Mouse (Mus musculus): Measurements from ENCODE around the gene Usp21. TPM values are rescaled to one million over a fixed set of nuclear protein-coding genes. Genes with fewer than 3 reads are reported as not detected.
"Not testable (repeated sequence)": the region's sequence is repeated elsewhere in the genome, so short reads cannot be mapped to it uniquely, and the experiment has no call there.

Gene Usp21
- polyA plus RNA-seq, 1 experiment, result 48.4 TPM

DNA sequence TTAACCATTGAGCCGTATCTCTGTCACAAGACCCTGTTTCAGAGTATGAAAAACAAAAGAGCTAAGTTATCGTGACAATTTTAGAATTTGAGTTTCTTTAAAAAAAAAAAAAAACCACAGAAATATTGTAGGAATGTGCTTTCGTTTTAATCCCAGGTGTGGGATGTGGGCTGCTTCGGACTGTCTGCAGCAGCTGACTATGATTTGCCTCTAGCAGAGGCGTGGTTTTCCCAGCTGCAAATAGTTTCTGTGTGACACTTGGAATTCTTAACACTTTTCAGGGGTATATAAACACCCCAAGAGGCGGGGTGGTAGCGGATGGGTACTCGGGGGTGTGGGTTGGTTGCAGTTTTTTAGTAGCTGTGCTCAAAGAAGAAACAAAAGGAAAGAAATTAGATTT is 42.4 kb downstream of the Usp21 start:
- DNase-seq (ENCODE audit: low spot score), result no peak

- DNase-seq (ENCODE audit: low spot score), result not testable (repeated sequence)
Measured at GRCm38 (mm10) chr1:171241952-171242351, 45.8 kb downstream of the Usp21 start.

- no peak for DNase-seq (ENCODE audit: low spot score)
Measured at GRCm38 (mm10) chr1:171240911-171241310, 46.9 kb downstream of the Usp21 start.

DNA sequence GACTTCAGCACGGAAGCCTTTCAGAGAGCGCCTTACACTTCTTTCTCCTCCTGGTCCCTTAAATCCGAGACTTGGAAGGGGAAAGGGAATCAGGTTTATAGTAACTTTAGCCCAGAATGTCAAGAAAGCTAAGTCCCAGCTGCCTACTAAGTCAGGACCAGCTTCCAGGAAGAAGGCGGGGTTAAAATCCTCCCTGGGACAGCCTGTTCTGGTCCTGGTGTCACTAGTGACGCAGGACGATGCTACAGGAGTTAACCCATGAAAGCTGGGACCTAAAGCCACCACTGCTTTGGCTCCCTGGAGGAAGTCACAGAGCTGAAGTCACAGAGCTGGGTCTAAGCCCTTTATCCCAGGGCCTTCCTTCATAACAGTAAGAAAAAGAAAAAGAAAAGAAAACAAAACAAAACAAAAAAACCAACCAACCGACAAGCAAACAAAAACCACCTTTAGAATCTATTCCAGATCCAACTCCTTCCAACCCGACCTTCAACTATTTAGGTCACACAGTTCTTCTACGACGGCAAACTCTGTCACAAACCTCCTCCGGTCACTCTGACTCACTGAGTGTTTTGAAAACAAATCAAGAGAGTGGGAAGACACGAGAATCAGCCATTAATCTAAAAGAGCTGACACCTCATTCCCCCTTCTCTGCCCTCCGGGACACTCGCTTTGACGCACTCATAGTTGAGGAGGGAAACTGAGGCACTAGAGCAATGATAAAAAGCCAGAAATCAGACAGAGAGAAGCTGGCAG is 47.6 kb downstream of the Usp21 start:
- DNase-seq (ENCODE audit: low spot score), result no peak

- no peak for DNase-seq (ENCODE audit: low spot score)
Measured at GRCm38 (mm10) chr1:171238463-171238862, 49.3 kb downstream of the Usp21 start.

DNA sequence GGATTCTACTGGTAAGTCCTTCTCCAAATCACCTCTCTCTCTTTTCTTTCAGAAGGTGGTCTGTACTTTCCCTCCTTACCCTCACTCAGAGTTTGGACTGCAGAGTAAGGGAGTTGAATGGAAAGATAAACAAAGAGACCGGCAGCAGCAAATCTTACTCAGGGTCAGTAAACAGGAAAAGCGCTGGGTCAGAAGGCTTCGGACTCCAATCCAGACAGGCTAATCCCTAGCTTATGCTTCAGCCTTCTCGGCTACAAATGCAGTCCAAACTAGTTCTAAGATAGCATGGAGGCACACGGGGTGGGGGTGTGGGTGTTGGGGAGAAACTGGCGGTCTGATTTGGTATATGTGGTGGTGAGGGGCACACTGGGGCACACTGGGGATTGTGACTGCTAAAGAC is 50.4 kb downstream of the Usp21 start:
- DNase-seq (ENCODE audit: low spot score), result no peak

DNA sequence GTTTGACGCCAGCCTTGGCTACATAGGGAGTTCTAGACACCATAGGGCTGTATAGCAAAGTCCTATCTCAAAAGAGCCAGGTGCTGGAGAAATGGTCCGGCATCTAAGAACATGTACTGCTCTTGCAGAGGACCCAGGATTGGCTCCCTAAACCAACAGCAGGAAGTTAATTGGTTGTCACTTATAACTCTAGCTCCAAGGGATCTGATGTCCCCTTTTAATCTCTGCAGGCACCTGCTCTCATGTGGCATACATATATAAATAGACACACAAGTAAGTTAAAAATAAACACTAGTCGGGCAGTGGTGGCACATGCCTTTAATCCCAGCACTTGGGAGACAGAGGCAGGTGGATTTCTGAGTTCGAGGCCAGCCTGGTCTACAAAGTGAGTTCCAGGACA is 52.0 kb downstream of the Usp21 start:
- no peak for DNase-seq (ENCODE audit: low spot score)

GRCm38 (mm10) chr1:171234538-171234937 is 53.3 kb downstream of the Usp21 start:
- DNase-seq (ENCODE audit: low spot score), result no peak

DNA sequence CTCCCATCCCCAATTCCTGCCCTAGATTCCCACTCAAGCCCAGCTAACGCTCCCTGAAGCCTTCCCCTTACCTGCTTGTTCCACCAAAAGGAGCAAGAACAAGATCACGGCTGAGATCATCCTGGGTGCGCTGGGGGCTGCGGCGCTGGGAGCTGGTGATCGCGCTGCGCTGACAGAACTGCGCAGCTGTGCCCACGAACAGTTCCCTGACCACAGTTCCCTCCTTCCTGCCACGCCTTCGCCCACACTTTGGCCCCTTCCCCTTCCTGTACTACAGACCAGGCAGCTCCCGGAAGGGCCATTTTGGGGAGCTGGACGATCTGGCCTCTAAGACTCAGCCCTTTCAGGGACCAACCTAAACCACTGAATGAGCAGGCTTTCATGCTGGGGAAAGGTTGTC is 53.7 kb downstream of the Usp21 start, which contains the start of gene Fcer1g:
TSS of gene Fcer1g (minus strand) at position 240 of the 400 bp plus-strand sequence.
- DNase-seq (ENCODE audit: low spot score), result no peak

DNA sequence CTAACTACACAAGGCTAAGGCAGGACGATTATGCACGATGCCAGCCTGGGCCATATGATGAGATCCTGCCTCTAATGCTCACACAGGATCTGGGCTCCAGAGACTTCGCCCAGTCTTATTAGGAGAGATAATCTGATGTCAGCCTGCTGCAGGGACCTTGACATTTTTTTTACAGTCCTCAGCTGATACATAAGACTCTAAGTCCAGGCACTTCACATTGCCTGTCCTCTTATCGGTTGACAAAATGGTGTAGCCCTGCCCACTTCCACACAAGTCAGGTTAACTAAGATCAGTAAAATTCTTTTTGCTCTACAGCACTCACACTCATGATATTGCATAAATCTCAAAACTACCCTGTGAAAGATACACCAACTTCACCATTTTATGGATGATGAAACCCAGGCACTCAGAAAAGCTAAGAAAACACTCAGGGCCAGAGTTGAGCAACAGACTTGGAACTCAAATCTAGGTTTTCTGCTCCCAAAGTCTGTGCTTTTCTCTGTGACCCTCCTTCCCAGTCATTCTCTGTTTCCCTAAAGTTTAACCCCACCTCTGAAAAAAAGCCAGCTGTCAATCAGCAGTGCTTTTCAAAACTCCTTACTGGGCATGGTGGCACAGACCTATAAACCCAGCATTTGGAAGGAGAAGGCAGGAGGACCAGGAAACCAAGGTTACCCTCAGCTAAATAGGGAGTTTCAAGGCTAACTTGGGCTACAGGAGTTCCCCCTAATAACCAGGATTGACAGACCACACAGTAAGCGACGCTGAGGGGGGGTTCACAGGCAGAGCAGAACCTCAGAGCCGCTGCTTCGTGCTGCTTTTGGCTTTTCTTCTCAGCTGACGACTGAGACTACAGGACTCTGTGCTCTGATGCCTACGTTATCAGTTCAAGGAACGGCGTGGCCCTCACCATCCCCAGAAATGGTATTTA is 54.7 kb downstream of the Usp21 start:
- no peak for DNase-seq (ENCODE audit: low spot score)

GRCm38 (mm10) chr1:171232348-171232747 is 55.4 kb downstream of the Usp21 start:
- DNase-seq (ENCODE audit: low spot score), result no peak

Other genes starting within 250 kb of the Usp21 start
- 30.3 and 31.5 TPM in 2 replicates for gene Fcgr3, start 223.1 kb downstream of the Usp21 start, polyA plus RNA-seq (2012; rRNA removed)
- gene Cfap126, start 174.1 kb downstream of the Usp21 start, polyA plus RNA-seq (2012; rRNA removed), result 11.3 and 12.6 TPM in 2 replicates
- gene Sdhc, start 137.4 kb downstream of the Usp21 start, polyA plus RNA-seq (2012; rRNA removed), result 286 and 310 TPM in 2 replicates
- 24.1 and 28.5 TPM in 2 replicates for gene Mpz, start 137.3 kb downstream of the Usp21 start, polyA plus RNA-seq (2012; rRNA removed)
- 317 and 416 TPM in 2 replicates for gene Pcp4l1, start 91.7 kb downstream of the Usp21 start, polyA plus RNA-seq (2012; rRNA removed)
- gene Nr1i3, start 74.0 kb downstream of the Usp21 start, polyA plus RNA-seq (2012; rRNA removed), result 0.04 TPM in 1 of 2 replicates, not detected in the other
- 35.0 and 39.6 TPM in 2 replicates for gene Tomm40l, start 65.5 kb downstream of the Usp21 start, polyA plus RNA-seq (2012; rRNA removed)
- 1.0 and 1.8 TPM in 2 replicates for gene Apoa2, start 62.9 kb downstream of the Usp21 start, polyA plus RNA-seq (2012; rRNA removed)
- gene Fcer1g, start 53.6 kb downstream of the Usp21 start, polyA plus RNA-seq (2012; rRNA removed), result 64.8 and 72.7 TPM in 2 replicates
- 0.43 and 0.46 TPM in 2 replicates for gene Adamts4, start 37.6 kb downstream of the Usp21 start, polyA plus RNA-seq (2012; rRNA removed)
- gene Ndufs2, start 36.6 kb downstream of the Usp21 start, polyA plus RNA-seq (2012; rRNA removed), result 110 and 141 TPM in 2 replicates
- gene B4galt3, start 17.7 kb downstream of the Usp21 start, polyA plus RNA-seq (2012; rRNA removed), result 71.4 and 74.6 TPM in 2 replicates
- 91.3 and 136 TPM in 2 replicates for gene Ppox, start 6.8 kb downstream of the Usp21 start, polyA plus RNA-seq (2012; rRNA removed)
- 78.1 and 81.2 TPM in 2 replicates for gene Ufc1, start 7.0 kb upstream of the Usp21 start, polyA plus RNA-seq (2012; rRNA removed)
- gene Dedd, start 41.2 kb upstream of the Usp21 start, polyA plus RNA-seq (2012; rRNA removed), result 50.0 and 53.0 TPM in 2 replicates
- 63.1 and 70.2 TPM in 2 replicates for gene Nit1, start 57.7 kb upstream of the Usp21 start, polyA plus RNA-seq (2012; rRNA removed)
- 47.8 and 66.6 TPM in 2 replicates for gene Pfdn2, start 57.7 kb upstream of the Usp21 start, polyA plus RNA-seq (2012; rRNA removed)
- gene Klhdc9, start 72.8 kb upstream of the Usp21 start, polyA plus RNA-seq (2012; rRNA removed), result 2.3 and 2.8 TPM in 2 replicates
- 35.1 and 39.2 TPM in 2 replicates for gene Nectin4, start 82.1 kb upstream of the Usp21 start, polyA plus RNA-seq (2012; rRNA removed)
- gene Arhgap30, start 101.0 kb upstream of the Usp21 start, polyA plus RNA-seq (2012; rRNA removed), result 4.2 and 5.0 TPM in 2 replicates
- 68.7 and 73.4 TPM in 2 replicates for gene Usf1, start 123.3 kb upstream of the Usp21 start, polyA plus RNA-seq (2012; rRNA removed)
- gene Tstd1, start 130.9 kb upstream of the Usp21 start, polyA plus RNA-seq (2012; rRNA removed), result 5.4 and 8.4 TPM in 2 replicates
- 76.3 and 79.2 TPM in 2 replicates for gene F11r, start 149.5 kb upstream of the Usp21 start, polyA plus RNA-seq (2012; rRNA removed)
- 7.9 and 8.8 TPM in 2 replicates for gene Alyref2, start 215.5 kb upstream of the Usp21 start, polyA plus RNA-seq (2012; rRNA removed)
- 0.06 TPM in 1 of 2 replicates, not detected in the other for gene Itln1, start 247.3 kb upstream of the Usp21 start, polyA plus RNA-seq (2012; rRNA removed)